Mouse (Mus musculus) megakaryocyte, embryonic 14.5 days (primary cell): Measurements from ENCODE around the gene Pus7. TPM values are rescaled to one million over a fixed set of nuclear protein-coding genes. Genes with fewer than 3 reads are reported as not detected.

Experiments used
- H3K27me3 ChIP-seq: replicated peaks from 2 replicates; pipeline ENCODE3; 2012; ENCODE audit warnings: inconsistent platforms
- H3K36me3 ChIP-seq: replicated peaks from 2 replicates; pipeline ENCODE3; 2012; ENCODE audit warnings: low read length, inconsistent platforms, mixed read lengths
- H3K4me1 ChIP-seq: 2 replicates; pipeline ENCODE4 v1.6.1; 2012; ENCODE audit warnings: inconsistent platforms
- H3K4me3 ChIP-seq: replicated peaks from 2 replicates; pipeline ENCODE3; 2012; ENCODE audit warnings: moderate library complexity, mild to moderate bottlenecking, inconsistent platforms
- H3K9me3 ChIP-seq: 2 replicates; pipeline ENCODE4 v1.6.1; 2012; ENCODE audit warnings: inconsistent platforms
- FLI1 ChIP-seq: IDR thresholded peaks from 2 replicates; pipeline ENCODE4 v1.6.1; 2012; ENCODE audit warnings: low read length, inconsistent platforms, mixed read lengths
- GATA1 ChIP-seq: IDR thresholded peaks from 3 replicates; pipeline ENCODE4 v1.6.1; 2012; ENCODE audit warnings: mixed read lengths, low read length, inconsistent platforms, borderline replicate concordance
- polyA plus RNA-seq: library from polyadenylated mRNA; stranded (reverse); fragments of >175 nt; gene quantifications from 2 replicates; pipeline ENCODE4 v1.2.3, GENCODE M21; 2012; ENCODE audit warnings: low replicate concordance; ENCODE audit not compliant: insufficient read depth

Gene Pus7
- polyA plus RNA-seq, 1 experiment: 3.6 TPM

DNA sequence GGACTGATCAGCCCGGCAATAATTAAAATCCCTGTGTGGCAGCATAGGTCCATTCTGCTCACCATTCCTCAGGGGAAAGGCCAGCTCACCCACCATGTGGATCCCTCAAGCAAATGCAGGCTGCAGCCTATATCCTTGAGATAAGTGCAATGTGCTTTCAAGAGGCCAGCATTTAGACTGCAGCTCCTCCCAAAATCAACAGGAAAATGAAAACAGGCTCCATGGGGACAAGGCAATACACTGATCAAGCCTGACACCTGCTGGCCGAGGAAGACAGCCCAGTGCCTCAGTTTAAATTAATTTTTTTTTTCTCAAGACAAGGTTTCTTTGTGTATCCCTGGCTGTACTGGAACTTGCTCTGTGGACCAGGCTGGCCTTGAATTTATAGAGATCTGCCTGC, 24.9 kb downstream of the Pus7 start:
- no peak for TF ChIP-seq FLI1
- TF ChIP-seq GATA1: no peak
- H3K36me3 ChIP-seq: peaks cover 86% of the 10 kb centered on the region
- peaks cover 6% of the 10 kb centered on the region for H3K4me1 ChIP-seq
- no peaks in the 10 kb centered on the region for H3K9me3 ChIP-seq
- no peaks in the 10 kb centered on the region for H3K27me3 ChIP-seq
- no peak overlapping the region for H3K4me3 ChIP-seq

DNA sequence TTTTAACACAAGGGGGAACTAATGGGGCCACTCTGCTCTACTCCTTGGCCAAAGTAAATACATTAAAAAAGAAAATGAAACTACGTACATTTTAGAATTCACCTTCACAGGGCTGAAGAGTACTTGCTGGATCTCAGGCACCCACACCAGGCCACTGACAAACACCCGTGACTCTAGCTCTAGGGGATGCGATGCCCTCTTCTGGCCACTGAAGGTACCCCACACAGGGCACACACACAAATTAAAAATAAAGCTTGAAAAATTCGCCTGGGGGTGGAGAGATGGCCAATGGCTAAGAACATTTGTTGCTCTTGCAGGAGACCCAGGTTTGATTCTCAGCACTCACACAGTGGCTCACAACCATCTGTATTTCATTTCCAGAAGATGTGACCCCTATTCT, 27.1 kb downstream of the Pus7 start:
- Histone ChIP-seq H3K27me3 (no peaks in the 10 kb centered on the region), H3K4me3 (no peak overlapping the region), H3K36me3 (peaks cover 78% of the 10 kb centered on the region), H3K9me3 (no peaks in the 10 kb centered on the region), H3K4me1 (peaks cover 9% of the 10 kb centered on the region)
- TF ChIP-seq GATA1: no peak
- no peak for TF ChIP-seq FLI1

DNA sequence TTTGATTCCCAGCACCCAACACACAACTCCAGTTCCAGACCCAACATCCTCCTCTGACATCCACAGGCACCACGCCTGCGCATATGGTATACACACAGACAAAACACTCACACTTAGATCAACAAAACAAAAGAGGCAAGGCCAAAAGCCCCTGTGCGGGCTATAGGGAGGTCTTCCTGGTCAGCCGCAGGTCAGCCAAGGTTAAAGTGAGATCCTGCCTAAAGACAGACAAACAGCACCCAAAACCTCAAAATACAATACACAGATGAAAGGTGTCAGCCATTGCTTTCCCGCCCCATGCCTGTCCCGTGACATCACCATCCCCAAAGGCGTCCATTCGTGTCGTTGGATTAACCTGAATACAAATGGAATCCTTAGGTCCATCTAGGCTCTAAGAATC, 27.9 kb downstream of the Pus7 start:
- H3K4me3 ChIP-seq: no peak overlapping the region
- no peak for TF ChIP-seq FLI1
- no peak for TF ChIP-seq GATA1
- peaks cover 80% of the 10 kb centered on the region for H3K36me3 ChIP-seq
- H3K27me3 ChIP-seq: no peaks in the 10 kb centered on the region
- peaks cover 9% of the 10 kb centered on the region for H3K4me1 ChIP-seq
- H3K9me3 ChIP-seq: no peaks in the 10 kb centered on the region

DNA sequence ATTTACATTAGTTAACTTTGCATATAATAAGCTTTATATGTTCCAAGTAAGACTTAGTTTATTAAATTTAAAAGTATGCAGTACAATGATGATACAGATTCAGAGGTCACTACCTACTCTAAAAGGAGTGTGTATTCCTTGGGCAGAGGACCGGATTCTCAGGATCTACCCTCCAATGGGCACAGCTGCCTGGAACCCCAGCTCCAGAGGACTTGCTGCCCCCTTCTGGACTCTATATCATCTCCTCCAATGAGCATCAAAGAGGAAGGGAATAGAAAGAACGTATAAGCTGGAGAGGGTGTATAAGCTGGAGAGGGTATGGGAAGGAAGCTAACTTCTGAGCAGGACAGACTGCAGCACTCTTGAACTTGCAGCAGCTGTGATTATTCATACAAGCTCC, 33.6 kb downstream of the Pus7 start:
- TF ChIP-seq FLI1 (no peak), GATA1 (no peak)
- Histone ChIP-seq H3K4me3 (no peak overlapping the region), H3K4me1 (0 out of 2 replicates have a peak, but pooled peaks cover 3% of the 10 kb centered on the region), H3K36me3 (peaks cover 76% of the 10 kb centered on the region), H3K27me3 (no peaks in the 10 kb centered on the region), H3K9me3 (no peaks in the 10 kb centered on the region)

GRCm38 (mm10) chr5:23743261-23743660, 40.2 kb downstream of the Pus7 start:
- peaks cover 80% of the 10 kb centered on the region for H3K36me3 ChIP-seq
- no peak for TF ChIP-seq GATA1
- no peak for TF ChIP-seq FLI1

DNA sequence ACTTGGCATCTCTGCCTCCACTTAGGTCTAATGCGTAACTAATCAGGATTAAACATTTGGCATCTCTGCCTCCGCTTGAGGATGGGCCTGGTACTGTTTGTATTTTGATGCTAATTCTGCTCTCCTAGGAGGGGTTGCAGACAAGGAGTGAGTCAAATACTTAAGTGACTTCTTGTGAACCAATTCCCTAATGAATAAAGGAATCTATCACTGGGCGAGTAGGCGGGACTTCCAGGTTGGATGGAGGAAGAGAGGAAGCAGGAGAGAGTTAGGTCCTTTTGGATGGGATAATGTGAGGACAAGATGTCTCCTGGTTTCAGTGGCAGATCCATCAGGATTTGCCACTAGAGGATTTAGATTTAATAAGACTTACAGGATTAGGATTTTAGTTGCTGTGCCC, 46.4 kb downstream of the Pus7 start:
- peaks cover 21% of the 10 kb centered on the region for H3K36me3 ChIP-seq
- peaks cover 6% of the 10 kb centered on the region; the same call in 1 of the 2 replicates for H3K9me3 ChIP-seq
- no peak overlapping the region for H3K4me3 ChIP-seq
- no peak for TF ChIP-seq GATA1
- TF ChIP-seq FLI1: no peak
- H3K27me3 ChIP-seq: no peaks in the 10 kb centered on the region
- H3K4me1 ChIP-seq: peaks cover 23% of the 10 kb centered on the region

More at GRCm38 (mm10) chr5:23743261-23743660, 40.2 kb downstream of the Pus7 start:
- H3K9me3 ChIP-seq: no peaks in the 10 kb centered on the region
- H3K27me3 ChIP-seq: no peaks in the 10 kb centered on the region
- no peak overlapping the region for H3K4me3 ChIP-seq
- peaks cover 16% of the 10 kb centered on the region for H3K4me1 ChIP-seq

GRCm38 (mm10) chr5:23736366-23736765, 47.1 kb downstream of the Pus7 start:
- H3K27me3 ChIP-seq: no peaks in the 10 kb centered on the region
- peaks cover 6% of the 10 kb centered on the region; the same call in 1 of the 2 replicates for H3K9me3 ChIP-seq
- TF ChIP-seq FLI1 (no peak), GATA1 (no peak)
- H3K36me3 ChIP-seq: peaks cover 14% of the 10 kb centered on the region
- H3K4me1 ChIP-seq: peaks cover 23% of the 10 kb centered on the region
- H3K4me3 ChIP-seq: no peak overlapping the region

DNA sequence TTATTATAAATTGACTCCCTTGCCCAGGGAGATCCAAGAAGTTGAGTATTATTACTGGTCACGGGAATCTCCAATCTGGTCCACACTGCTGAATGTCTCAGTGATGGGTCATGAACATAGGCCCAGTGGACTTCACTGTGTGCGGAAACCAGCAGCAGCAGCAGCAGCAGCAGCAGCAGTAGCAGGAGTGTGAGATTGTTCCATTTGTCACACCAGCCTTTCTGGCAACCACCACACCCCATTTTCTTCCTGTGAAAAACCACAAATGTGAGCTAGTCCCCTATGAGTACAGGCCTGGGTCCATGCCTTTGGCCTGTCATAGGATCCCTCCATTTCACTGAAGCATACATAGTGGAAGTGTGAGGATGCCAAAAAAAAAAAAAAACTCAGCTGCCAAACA, 61.6 kb downstream of the Pus7 start:
- Histone ChIP-seq H3K4me3 (no peak overlapping the region), H3K27me3 (no peaks in the 10 kb centered on the region), H3K36me3 (no peaks in the 10 kb centered on the region), H3K9me3 (no peaks in the 10 kb centered on the region), H3K4me1 (peaks cover 23% of the 10 kb centered on the region)
- TF ChIP-seq GATA1 (no peak), FLI1 (no peak)

GRCm38 (mm10) chr5:23718881-23719328, 64.6 kb downstream of the Pus7 start:
- TF ChIP-seq FLI1 (no peak), GATA1 (no peak)
- Histone ChIP-seq H3K4me3 (no peak overlapping the region), H3K9me3 (no peaks in the 10 kb centered on the region), H3K27me3 (no peaks in the 10 kb centered on the region), H3K4me1 (peaks cover 23% of the 10 kb centered on the region), H3K36me3 (no peaks in the 10 kb centered on the region)

- Histone ChIP-seq H3K9me3 (no peaks in the 10 kb centered on the region), H3K4me3 (no peak overlapping the region), H3K36me3 (no peaks in the 10 kb centered on the region), H3K27me3 (no peaks in the 10 kb centered on the region), H3K4me1 (peaks cover 30% of the 10 kb centered on the region)
- no peak for TF ChIP-seq GATA1
- TF ChIP-seq FLI1: no peak
Observed at GRCm38 (mm10) chr5:23718182-23718534, 65.4 kb downstream of the Pus7 start.
